In genomic region chr13:51407541-51408217, GRCm38 (mm10) we compare ENCODE assay signal across 8 mouse cellular contexts. TPM values are rescaled to one million over a fixed set of nuclear protein-coding genes. Genes with fewer than 3 reads are reported as not detected.
DNase-seq lines count a peak whose midpoint lies in the region; ATAC-seq and TF ChIP-seq lines count a peak whose summit lies in the region.

No protein-coding gene starts in this region.

- H3K36me3 ChIP-seq in heart, adult 2 months (ENCODE audit: control insufficient read depth, insufficient read depth, low read length): no peaks in the 10 kb centered on the region
- H3K36me3 ChIP-seq in heart, embryonic 16.5 days (ENCODE audit: control insufficient read depth, insufficient read depth): no peaks in the 10 kb centered on the region
- no peaks in the 10 kb centered on the region for H3K36me3 ChIP-seq in midbrain, embryonic 13.5 days

- H3K9ac ChIP-seq in heart, adult 2 months (ENCODE audit: low read depth, low read length): peak overlapping the region; percentile 32; the same call in 1 of the 2 replicates
- no peak overlapping the region for H3K9ac ChIP-seq in heart, embryonic 16.5 days (ENCODE audit: low read length)
- no peak overlapping the region for H3K9ac ChIP-seq in midbrain, embryonic 13.5 days (replicated peaks)

- H3K27me3 ChIP-seq in heart, adult 2 months (ENCODE audit: control insufficient read depth, insufficient read depth, low read length): no peaks in the 10 kb centered on the region; the same call in 1 of the 2 replicates
- H3K27me3 ChIP-seq in heart, embryonic 16.5 days (ENCODE audit: control insufficient read depth, insufficient read depth, low read length): peaks cover 2% of the 10 kb centered on the region; the same call in 1 of the 2 replicates
- H3K27me3 ChIP-seq in midbrain, embryonic 13.5 days: peaks cover 33% of the 10 kb centered on the region

- peak overlapping the region; percentile 62 for H3K27ac ChIP-seq in heart, adult 2 months
- H3K27ac ChIP-seq in heart, embryonic 16.5 days (ENCODE audit: low read length): peak overlapping the region; percentile 38
- no peak overlapping the region for H3K27ac ChIP-seq in midbrain, embryonic 13.5 days

- TF ChIP-seq POLR2A in heart, adult 2 months (IDR thresholded peaks at IDR 0.05; ENCODE audit: insufficient read depth, low read depth, low read length): 0 out of 2 replicates have a peak, but pooled peaks have one; percentile 48

- peak overlapping the region; percentile 84 for H3K4me2 ChIP-seq in heart, embryonic 16.5 days (ENCODE audit: low read depth, low read length)
- H3K4me2 ChIP-seq in midbrain, embryonic 13.5 days (replicated peaks): peak overlapping the region; percentile 56; the same call in 1 of the 2 replicates

- H3K4me3 ChIP-seq in heart, adult 2 months: no peak overlapping the region
- peak overlapping the region; percentile 67; the same call in 1 of the 2 replicates for H3K4me3 ChIP-seq in heart, embryonic 16.5 days (ENCODE audit: low read length)
- H3K4me3 ChIP-seq in midbrain, embryonic 13.5 days (replicated peaks): no peak overlapping the region

- no peaks in the 10 kb centered on the region for H3K4me1 ChIP-seq in heart, adult 2 months (ENCODE audit: control insufficient read depth, insufficient read depth, low read length)
- H3K4me1 ChIP-seq in heart, embryonic 16.5 days (ENCODE audit: control insufficient read depth, insufficient read depth, low read length): peaks cover 8% of the 10 kb centered on the region; the same call in 1 of the 2 replicates
- peaks cover 21% of the 10 kb centered on the region for H3K4me1 ChIP-seq in midbrain, embryonic 13.5 days (replicated peaks)

- H3K9me3 ChIP-seq in heart, embryonic 16.5 days (replicated peaks; ENCODE audit: control insufficient read depth, low read length): no peaks in the 10 kb centered on the region
- no peaks in the 10 kb centered on the region for H3K9me3 ChIP-seq in midbrain, embryonic 13.5 days

- TF ChIP-seq CTCF in heart, adult 2 months (IDR thresholded peaks at IDR 0.05): no peak

- H3K79me2 ChIP-seq in heart, adult 2 months (replicated peaks; ENCODE audit: control insufficient read depth, insufficient read depth, low read length): no peaks in the 10 kb centered on the region

- ATAC-seq in common myeloid progenitor, adult 5-6 weeks (replicated peaks; ENCODE audit: low read depth, poor library complexity, severe bottlenecking): peak; percentile 26
- no peak for ATAC-seq in heart, embryonic 16.5 days (replicated peaks; ENCODE audit: extremely low read depth, insufficient read depth, low FRiP score)
- no peak for ATAC-seq in midbrain, embryonic 13.5 days
- no peak for ATAC-seq in cerebellum, adult (ENCODE audit: insufficient number of reproducible peaks, low FRiP score, low TSS enrichment)

- peak; percentile 43 to 46 for DNase-seq in heart, adult 2 months
- DNase-seq in heart, adult 8-10 months (ENCODE audit: low spot score): no peak
- no peak for DNase-seq in spleen, postnatal 4 days (ENCODE audit: low spot score in 2 of 2)
- DNase-seq in left cerebral cortex, postnatal 10 days (ENCODE audit: extremely low spot score in 1 of 2, low spot score in 2 of 2): no peak

- no peak for TF ChIP-seq EP300 in heart, adult 2 months (IDR thresholded peaks at IDR 0.05; ENCODE audit: insufficient read depth, low read depth, low read length)

- intact Hi-C loops in heart, adult 2 months (cut with DNase I): no loop called here
- intact Hi-C loops in left cerebral cortex, postnatal 10 days (cut with DNase I): loop anchor here (5.0 to 10.0 kb wide), 2 partner anchors 113 to 190 kb away; no protein-coding TSS in a partner anchor

- WGBS in heart, adult 2 months: 43% methylated on average over 13 of the region's 13 CpGs
- WGBS in heart, embryonic 16.5 days: 51% methylated on average over 13 of the region's 13 CpGs
- WGBS in midbrain, embryonic 13.5 days: 27% methylated on average over 13 of the region's 13 CpGs

RNA-seq across cellular contexts. Expression of gene S1pr3, which starts 0.8 kb away (rescaled TPM):
- total RNA-seq in heart, adult 2 months (2021): 10 to 100 TPM; 12.2 to 16.4 TPM
- polyA plus RNA-seq in heart, adult 2 months (2012; rRNA removed): 16.3 and 25.5 TPM in 2 replicates
- total RNA-seq in heart, adult 8-10 months (2022): 10 to 100 TPM in 3 of 4 experiments, 1 to 10 TPM in 1; 8.1 to 12.6 (median 10.9) TPM
- 4.1 and 7.0 TPM in 2 replicates for total RNA-seq in common myeloid progenitor, adult 5-6 weeks (2017)
- polyA plus RNA-seq in heart, embryonic 16.5 days (2015; fragmentation: Nextera tagmentation; extraction: Ambion mirVana): 23.4 and 30.2 TPM in 2 replicates
- 10.2 and 10.4 TPM in 2 replicates for polyA plus RNA-seq in midbrain, embryonic 13.5 days (2015; fragmentation: Nextera tagmentation; extraction: Ambion mirVana)
- 1 to 10 TPM; 7.3 to 7.9 TPM for total RNA-seq in left cerebral cortex, postnatal 10 days (2021)

Comparison
In these comparisons a context has a peak if more than half of its experiments do, and no peak if none do; other contexts are left out.
1. DNase-seq: peak in heart, adult 2 months (2 of 2); none in heart, adult 8-10 months (single experiment), spleen, postnatal 4 days (0 of 2) and left cerebral cortex, postnatal 10 days (0 of 2).